Mouse (Mus musculus): ENCODE measurements around the gene Hey2. TPM values are rescaled to one million over a fixed set of nuclear protein-coding genes. Genes with fewer than 3 reads are reported as not detected.
A peak's percentile ranks its signal among the peaks of the same experiment; 100 is the strongest.

Hey2 gene
- 4.7 and 5.6 TPM in 2 replicates for polyA plus RNA-seq (2015; fragmentation: Nextera tagmentation; extraction: Ambion mirVana)

GRCm38 (mm10) chr10:30842643-30843437, at the start of gene Hey2:
Gene Hey2 (minus strand): TSS chr10:30842801.
- H3K9ac ChIP-seq (ENCODE audit: low read length), result peak within 1 kb of the TSS; percentile 70

DNA sequence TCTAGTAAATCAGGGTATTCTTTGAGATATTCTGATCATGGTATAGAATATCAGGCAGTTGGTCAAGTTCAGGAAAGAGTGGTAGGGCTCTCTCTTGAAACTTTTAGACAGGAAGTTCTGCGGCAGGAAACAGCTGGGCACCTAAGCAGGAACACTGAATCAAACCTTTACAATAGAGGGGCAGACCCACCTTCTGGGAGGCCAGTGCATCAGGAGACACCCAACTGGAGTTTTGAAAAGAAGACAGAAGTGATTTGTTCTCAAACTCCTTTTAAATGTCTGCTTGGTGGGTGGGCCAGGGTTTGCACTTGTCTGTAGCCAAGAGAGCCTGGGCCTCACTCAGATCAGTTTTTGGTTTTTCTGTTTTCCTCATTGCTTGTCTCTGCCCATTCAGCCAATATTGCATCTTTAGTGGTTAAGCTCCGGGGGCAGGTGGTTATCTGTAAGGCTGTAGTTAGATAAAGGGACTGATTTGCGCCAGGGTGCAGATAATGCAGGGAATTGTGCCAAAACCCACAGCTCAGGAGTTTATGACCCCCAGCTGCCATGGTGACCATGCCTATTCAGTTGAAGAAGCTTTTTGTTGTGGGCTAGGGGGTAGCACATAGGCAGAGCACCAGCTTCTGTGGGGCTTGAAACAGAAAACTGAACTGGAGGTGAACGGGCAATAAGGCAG, 40.6 kb upstream of the Hey2 start:
- no peaks in the 10 kb centered on the region for H3K27me3 ChIP-seq (ENCODE audit: control insufficient read depth, insufficient read depth, low read length)
- 60% methylated on average over 4 of the region's 4 CpGs for WGBS
- H3K4me2 ChIP-seq (ENCODE audit: low read depth, low read length), result no peak overlapping the region
- no peaks in the 10 kb centered on the region for H3K36me3 ChIP-seq (ENCODE audit: control insufficient read depth, insufficient read depth, low read length)
- H3K27ac ChIP-seq (ENCODE audit: low read length), result no peak overlapping the region
- H3K4me3 ChIP-seq (replicated peaks; ENCODE audit: low read length), result no peak overlapping the region
- no peaks in the 10 kb centered on the region for H3K9me3 ChIP-seq (replicated peaks; ENCODE audit: control insufficient read depth, low read length)
- H3K4me1 ChIP-seq (ENCODE audit: control insufficient read depth, insufficient read depth, low read length), result no peaks in the 10 kb centered on the region
- no peak overlapping the region for H3K9ac ChIP-seq (ENCODE audit: low read length)
- ATAC-seq (ENCODE audit: insufficient read depth, low FRiP score), result no peak

More at GRCm38 (mm10) chr10:30842643-30843437, at the start of gene Hey2:
- Histone ChIP-seq H3K36me3 (ENCODE audit: control insufficient read depth, insufficient read depth, low read length) (no peaks in the 10 kb centered on the region), H3K27me3 (ENCODE audit: control insufficient read depth, insufficient read depth, low read length) (peaks cover 24% of the 10 kb centered on the region), H3K4me1 (ENCODE audit: control insufficient read depth, insufficient read depth, low read length) (peaks cover 19% of the 10 kb centered on the region), H3K9me3 (replicated peaks; ENCODE audit: control insufficient read depth, low read length) (no peaks in the 10 kb centered on the region), H3K4me2 (ENCODE audit: low read depth, low read length) (peak within 1 kb of the TSS; percentile 94), H3K4me3 (replicated peaks; ENCODE audit: low read length) (peak within 1 kb of the TSS; percentile 64), H3K27ac (ENCODE audit: low read length) (peak within 1 kb of the TSS; percentile 21)
- ATAC-seq (ENCODE audit: insufficient read depth, low FRiP score), result peak; percentile 99
- under 1% methylated on average over 66 of the region's 70 CpGs for WGBS

- Histone ChIP-seq H3K4me2 (ENCODE audit: low read depth, low read length) (no peak overlapping the region), H3K36me3 (ENCODE audit: control insufficient read depth, insufficient read depth, low read length) (no peaks in the 10 kb centered on the region), H3K4me1 (ENCODE audit: control insufficient read depth, insufficient read depth, low read length) (no peaks in the 10 kb centered on the region), H3K27ac (ENCODE audit: low read length) (no peak overlapping the region), H3K9ac (ENCODE audit: low read length) (no peak overlapping the region), H3K27me3 (ENCODE audit: control insufficient read depth, insufficient read depth, low read length) (no peaks in the 10 kb centered on the region), H3K4me3 (replicated peaks; ENCODE audit: low read length) (no peak overlapping the region), H3K9me3 (replicated peaks; ENCODE audit: control insufficient read depth, low read length) (no peaks in the 10 kb centered on the region)
- WGBS, result 89% methylated on average over 10 of the region's 10 CpGs
- ATAC-seq (ENCODE audit: insufficient read depth, low FRiP score), result no peak
Observed at GRCm38 (mm10) chr10:30881109-30881508, 38.5 kb upstream of the Hey2 start.

DNA sequence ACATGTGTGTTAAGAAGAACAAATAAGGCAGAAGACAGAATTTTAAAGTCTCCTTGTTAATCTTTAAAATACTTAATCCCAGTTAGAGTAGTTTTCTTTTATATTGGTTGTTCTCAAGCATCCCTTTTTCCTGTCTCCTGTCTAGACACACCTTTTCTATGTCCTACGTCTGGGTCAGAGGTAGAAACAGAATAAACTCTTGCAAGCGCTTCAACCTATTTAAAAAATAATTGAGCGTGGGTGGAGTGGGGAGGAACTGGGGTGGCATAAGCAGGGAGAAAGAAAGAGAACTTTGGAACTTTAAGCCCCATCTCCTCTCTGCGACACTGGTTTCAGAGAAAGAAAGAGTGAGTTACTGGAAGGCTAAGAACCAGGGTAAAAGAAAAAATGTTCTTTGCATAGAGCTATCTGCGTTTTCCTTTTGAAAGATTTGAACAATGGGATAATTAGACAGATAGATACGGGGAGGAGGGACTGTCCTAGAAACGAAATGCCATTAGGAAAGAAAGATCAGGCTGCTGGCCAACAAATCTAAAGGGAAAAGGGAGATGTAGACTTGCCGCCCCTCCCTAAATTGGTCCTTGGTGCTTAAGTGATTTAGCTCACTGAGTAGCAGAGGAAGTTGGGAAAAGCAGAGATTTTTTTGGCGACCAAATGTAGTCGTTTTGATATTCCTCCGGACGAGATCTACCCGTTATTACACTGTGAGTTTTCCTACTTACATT, 2.7 kb upstream of the Hey2 start:
- H3K9ac ChIP-seq (ENCODE audit: low read length), result no peak overlapping the region
- H3K36me3 ChIP-seq (ENCODE audit: control insufficient read depth, insufficient read depth, low read length), result no peaks in the 10 kb centered on the region
- no peak overlapping the region for H3K4me3 ChIP-seq (replicated peaks; ENCODE audit: low read length)
- H3K4me1 ChIP-seq (ENCODE audit: control insufficient read depth, insufficient read depth, low read length), result peaks cover 17% of the 10 kb centered on the region; the same call in 1 of the 2 replicates
- no peak overlapping the region for H3K4me2 ChIP-seq (ENCODE audit: low read depth, low read length)
- H3K27me3 ChIP-seq (ENCODE audit: control insufficient read depth, insufficient read depth, low read length), result peaks cover 24% of the 10 kb centered on the region
- WGBS, result 33% methylated on average over 13 of the region's 13 CpGs
- H3K9me3 ChIP-seq (replicated peaks; ENCODE audit: control insufficient read depth, low read length), result no peaks in the 10 kb centered on the region
- H3K27ac ChIP-seq (ENCODE audit: low read length), result no peak overlapping the region
- no peak for ATAC-seq (ENCODE audit: insufficient read depth, low FRiP score)

- no peak for ATAC-seq (ENCODE audit: insufficient read depth, low FRiP score)
Observed at GRCm38 (mm10) chr10:30844191-30845010, 1.8 kb upstream of the Hey2 start.

DNA sequence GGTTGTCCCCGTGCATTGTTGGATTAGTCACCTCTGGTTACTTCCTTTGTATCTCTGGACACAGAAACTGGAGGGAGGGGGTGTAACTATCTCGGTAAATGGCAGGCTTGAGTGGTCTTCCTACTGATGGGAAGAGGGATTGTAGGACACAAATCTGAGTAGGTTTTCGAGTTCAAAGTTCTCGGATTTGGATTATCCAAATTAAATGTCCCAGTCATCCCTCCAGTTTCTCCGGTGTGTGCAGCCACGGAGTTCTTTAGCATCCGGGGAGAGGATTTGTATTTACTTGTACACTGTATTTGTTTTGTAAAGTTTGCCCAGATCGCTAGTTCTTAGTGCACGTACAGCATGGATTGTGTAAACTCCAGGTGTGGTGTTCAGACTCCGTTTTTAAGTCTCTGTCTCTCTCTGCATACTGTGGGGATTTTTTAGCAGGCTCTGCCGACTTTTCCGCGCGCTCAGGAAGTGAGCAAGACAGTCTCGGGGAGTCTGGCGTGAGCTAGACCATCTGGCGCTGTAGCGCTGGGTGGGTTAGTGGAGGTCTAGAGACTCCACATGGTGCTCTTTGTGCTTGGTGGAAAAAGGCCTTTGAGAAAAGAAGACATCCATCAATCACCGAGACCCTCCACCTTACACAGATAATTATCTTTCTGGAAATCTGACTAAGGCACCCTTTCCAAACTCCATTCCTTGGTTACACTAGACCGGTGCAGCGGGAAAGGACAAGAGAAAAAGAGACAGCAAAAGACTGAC, 1.0 kb upstream of the Hey2 start:
- no peak for ATAC-seq (ENCODE audit: insufficient read depth, low FRiP score)

More at GRCm38 (mm10) chr10:30844191-30845010, 1.8 kb upstream of the Hey2 start:
- Histone ChIP-seq H3K36me3 (ENCODE audit: control insufficient read depth, insufficient read depth, low read length) (no peaks in the 10 kb centered on the region), H3K9ac (ENCODE audit: low read length) (peak overlapping the region; percentile 60), H3K27ac (ENCODE audit: low read length) (peak overlapping the region; percentile 21), H3K4me3 (replicated peaks; ENCODE audit: low read length) (peak overlapping the region; percentile 64), H3K4me2 (ENCODE audit: low read depth, low read length) (peak overlapping the region; percentile 94), H3K27me3 (ENCODE audit: control insufficient read depth, insufficient read depth, low read length) (peaks cover 24% of the 10 kb centered on the region), H3K4me1 (ENCODE audit: control insufficient read depth, insufficient read depth, low read length) (peaks cover 17% of the 10 kb centered on the region), H3K9me3 (replicated peaks; ENCODE audit: control insufficient read depth, low read length) (no peaks in the 10 kb centered on the region)
- WGBS, result 13% methylated on average over 30 of the region's 30 CpGs

GRCm38 (mm10) chr10:30842228-30842627, 373 bp downstream of the Hey2 start:
- under 1% methylated on average over 29 of the region's 29 CpGs for WGBS
- Histone ChIP-seq H3K4me1 (ENCODE audit: control insufficient read depth, insufficient read depth, low read length) (peaks cover 19% of the 10 kb centered on the region), H3K27ac (ENCODE audit: low read length) (peak overlapping the region; percentile 10; the same call in 1 of the 2 replicates), H3K9ac (ENCODE audit: low read length) (peak overlapping the region; percentile 70), H3K9me3 (replicated peaks; ENCODE audit: control insufficient read depth, low read length) (no peaks in the 10 kb centered on the region), H3K36me3 (ENCODE audit: control insufficient read depth, insufficient read depth, low read length) (no peaks in the 10 kb centered on the region), H3K4me2 (ENCODE audit: low read depth, low read length) (peak overlapping the region; percentile 94), H3K4me3 (replicated peaks; ENCODE audit: low read length) (peak overlapping the region; percentile 64), H3K27me3 (ENCODE audit: control insufficient read depth, insufficient read depth, low read length) (peaks cover 24% of the 10 kb centered on the region)
- ATAC-seq (ENCODE audit: insufficient read depth, low FRiP score), result no peak; the same call in none of the 2 replicates

More for the DNA sequence above, 1.0 kb upstream of the Hey2 start:
- H3K36me3 ChIP-seq (ENCODE audit: control insufficient read depth, insufficient read depth, low read length), result no peaks in the 10 kb centered on the region
- under 1% methylated on average over 21 of the region's 21 CpGs for WGBS
- H3K9me3 ChIP-seq (replicated peaks; ENCODE audit: control insufficient read depth, low read length), result no peaks in the 10 kb centered on the region
- peak overlapping the region; percentile 60 for H3K9ac ChIP-seq (ENCODE audit: low read length)
- peak overlapping the region; percentile 21 for H3K27ac ChIP-seq (ENCODE audit: low read length)
- peaks cover 19% of the 10 kb centered on the region for H3K4me1 ChIP-seq (ENCODE audit: control insufficient read depth, insufficient read depth, low read length)
- H3K27me3 ChIP-seq (ENCODE audit: control insufficient read depth, insufficient read depth, low read length), result peaks cover 24% of the 10 kb centered on the region
- H3K4me3 ChIP-seq (replicated peaks; ENCODE audit: low read length), result peak overlapping the region; percentile 64
- H3K4me2 ChIP-seq (ENCODE audit: low read depth, low read length), result peak overlapping the region; percentile 94

DNA sequence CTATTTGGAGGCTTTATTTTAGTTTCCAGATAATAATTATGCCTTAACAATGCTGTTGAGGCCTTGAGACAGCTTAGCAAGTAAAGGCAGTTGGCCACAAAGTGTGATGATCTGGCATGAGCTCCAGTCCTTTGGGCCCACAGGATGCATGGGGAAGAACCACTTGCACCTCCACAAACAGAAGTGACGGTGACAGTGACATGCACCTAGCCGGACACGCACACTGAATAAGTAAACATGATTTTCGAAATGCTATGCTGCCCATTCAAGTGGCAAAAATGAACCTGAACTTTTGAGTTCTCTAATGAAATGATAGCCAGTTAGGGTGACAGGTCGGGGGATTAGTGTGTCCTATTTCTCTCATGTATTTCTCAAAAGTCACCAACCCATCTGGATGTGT, 1.8 kb downstream of the Hey2 start:
- Histone ChIP-seq H3K36me3 (ENCODE audit: control insufficient read depth, insufficient read depth, low read length) (no peaks in the 10 kb centered on the region), H3K27me3 (ENCODE audit: control insufficient read depth, insufficient read depth, low read length) (peaks cover 13% of the 10 kb centered on the region; the same call in 1 of the 2 replicates), H3K27ac (ENCODE audit: low read length) (no peak overlapping the region), H3K4me1 (ENCODE audit: control insufficient read depth, insufficient read depth, low read length) (peaks cover 19% of the 10 kb centered on the region), H3K4me2 (ENCODE audit: low read depth, low read length) (no peak overlapping the region), H3K9me3 (replicated peaks; ENCODE audit: control insufficient read depth, low read length) (no peaks in the 10 kb centered on the region), H3K4me3 (replicated peaks; ENCODE audit: low read length) (peak overlapping the region; percentile 16; the same call in 1 of the 2 replicates), H3K9ac (ENCODE audit: low read length) (no peak overlapping the region)
- ATAC-seq (ENCODE audit: insufficient read depth, low FRiP score), result no peak
- WGBS, result 85% methylated on average over 5 of the region's 5 CpGs
